ENCODE assay signal across 20 mouse cellular contexts in the genomic region with DNA sequence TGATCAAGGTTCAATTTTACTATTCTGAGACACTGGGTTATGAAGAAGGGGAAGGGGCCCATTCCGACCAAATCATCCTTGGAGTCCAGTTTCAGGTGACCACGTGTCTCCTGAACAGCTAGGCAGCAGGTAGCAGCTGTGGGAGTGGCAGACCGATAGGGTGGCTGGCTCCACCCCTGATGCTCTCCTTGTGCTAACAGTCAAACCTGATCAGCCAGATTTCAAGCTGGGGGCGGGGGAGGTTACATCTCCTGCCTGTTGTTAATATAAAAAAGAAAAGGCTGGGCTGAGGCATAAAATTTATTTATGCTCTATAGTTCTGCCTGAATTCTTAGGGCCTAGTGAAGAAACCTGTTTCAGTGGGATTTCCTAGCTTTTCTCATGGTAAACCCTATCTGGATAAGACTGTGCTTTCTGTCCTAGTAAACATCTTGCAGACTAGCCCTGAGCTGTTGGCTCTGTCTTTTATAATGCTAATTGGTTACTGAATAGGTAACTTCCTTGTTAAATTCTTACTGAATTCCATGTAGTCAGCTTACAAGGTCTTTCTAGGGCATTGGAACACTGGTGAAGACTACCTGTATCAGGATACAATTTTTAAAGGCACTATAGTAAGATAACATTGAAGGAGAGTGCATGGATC. TPM values are rescaled to one million over a fixed set of nuclear protein-coding genes. Genes with fewer than 3 reads are reported as not detected.
DNase-seq lines count a peak whose midpoint lies in the region; ATAC-seq and TF ChIP-seq lines count a peak whose summit lies in the region.
"Not testable (repeated sequence)": the region's sequence is repeated elsewhere in the genome, so short reads cannot be mapped to it uniquely, and the experiment has no call there.
"Had no signal": no experiment of that assay in that cellular context is flagged by ENCODE, and none has a peak within 500 bp of the region (broad histone marks: within the 10 kb centered on the region; RNA-seq: fewer than 3 reads in every experiment).

No protein-coding gene starts in this region.

- not testable (repeated sequence) for H3K4me2 ChIP-seq in embryonic facial prominence, embryonic 14.5 days (ENCODE audit: low read depth, low read length)

- not testable (repeated sequence) for H3K9ac ChIP-seq in embryonic facial prominence, embryonic 14.5 days (ENCODE audit: low read depth, low read length)

- H3K27me3 ChIP-seq in embryonic facial prominence, embryonic 14.5 days (replicated peaks; ENCODE audit: control insufficient read depth, insufficient read depth, low read length); kidney, adult 2 months (replicated peaks; ENCODE audit: control insufficient read depth, insufficient read depth, low read length): not testable (repeated sequence)

- 74% methylated on average over 4 of the region's 4 CpGs for WGBS in embryonic facial prominence, embryonic 14.5 days
- 43% methylated on average over 4 of the region's 4 CpGs for WGBS in kidney, adult 2 months

- H3K4me3 ChIP-seq in embryonic facial prominence, embryonic 14.5 days (ENCODE audit: low read depth, low read length); kidney, adult 2 months (ENCODE audit: insufficient read depth, low read depth, low read length): not testable (repeated sequence)

- H3K9me3 ChIP-seq in embryonic facial prominence, embryonic 14.5 days (ENCODE audit: control insufficient read depth, low read length): not testable (repeated sequence)

- H3K36me3 ChIP-seq in embryonic facial prominence, embryonic 14.5 days (ENCODE audit: control insufficient read depth, insufficient read depth, low read length); kidney, adult 2 months (ENCODE audit: control insufficient read depth, insufficient read depth, low read length): not testable (repeated sequence)

- DNase-seq in R1 (ENCODE audit: low read depth, low spot score): peak; percentile 39
- peak; percentile 31 for DNase-seq in embryonic facial prominence, embryonic 14.5 days (ENCODE audit: low spot score)
- DNase-seq in kidney, adult 2 months: peak; percentile 62
- DNase-seq in kidney, adult 9 months: peak; percentile 68
- DNase-seq in kidney, postnatal 25 days: peak; percentile 33 to 62
- peak; percentile 5 to 6 for DNase-seq in urinary bladder, adult 18-20 months (ENCODE audit: low spot score in 2 of 2)

- ATAC-seq in embryonic facial prominence, embryonic 14.5 days (ENCODE audit: low read depth): not testable (repeated sequence)

- TF ChIP-seq CTCF in kidney, adult 2 months (conservative IDR thresholded peaks at IDR 0.05; ENCODE audit: insufficient read depth, insufficient read length, low read depth, low read length): not testable (repeated sequence)

- H3K4me1 ChIP-seq in embryonic facial prominence, embryonic 14.5 days (ENCODE audit: control insufficient read depth, insufficient read depth, low read length): not testable (repeated sequence)
- H3K4me1 ChIP-seq in kidney, adult 2 months (ENCODE audit: control insufficient read depth, insufficient read depth, low read length): peaks cover 20% of the 10 kb centered on the region

- not testable (repeated sequence) for H3K27ac ChIP-seq in embryonic facial prominence, embryonic 14.5 days (replicated peaks; ENCODE audit: low read depth, low read length)
- peak overlapping the region; percentile 71 for H3K27ac ChIP-seq in kidney, adult 2 months (ENCODE audit: insufficient read depth, low read depth, low read length)

- TF ChIP-seq POLR2A in kidney, adult 2 months (IDR thresholded peaks at IDR 0.05; ENCODE audit: low read depth, low read length): not testable (repeated sequence)

RNA-seq across cellular contexts. Expression of a gene that starts 16.4 kb away (rescaled TPM):
- not detected in 2 replicates for polyA plus RNA-seq in embryonic facial prominence, embryonic 14.5 days (2014; fragmentation: Nextera tagmentation; extraction: Ambion mirVana)
- 61.2 and 67.5 TPM in 2 replicates for polyA plus RNA-seq in kidney, adult 2 months (2012; rRNA removed)
- polyA plus RNA-seq: activated CD4-positive, CD25-positive, alpha-beta regulatory T cell, adult 4 months; C2C12; embryonic facial prominence, embryonic 10.5 days; embryonic facial prominence, embryonic 12.5 days; embryonic facial prominence, embryonic 15.5 days; erythroblast, embryonic 14.5 days; forebrain, embryonic 10.5 days; forebrain, embryonic 12.5 days; forebrain, embryonic 16.5 days; G1E had no signal

RNA-seq across cellular contexts. Expression of a gene that starts 32.3 kb away (rescaled TPM):
- polyA plus RNA-seq in embryonic facial prominence, embryonic 14.5 days (2014; fragmentation: Nextera tagmentation; extraction: Ambion mirVana): not detected in 2 replicates
- 1.6 and 2.0 TPM in 2 replicates for polyA plus RNA-seq in kidney, adult 2 months (2012; rRNA removed)
- polyA plus RNA-seq: activated CD4-positive, CD25-positive, alpha-beta regulatory T cell, adult 4 months; C2C12; cerebellum, adult 2 months; cortical plate, adult 2 months; embryonic facial prominence, embryonic 10.5 days; embryonic facial prominence, embryonic 12.5 days; embryonic facial prominence, embryonic 15.5 days; erythroblast, embryonic 14.5 days; forebrain, embryonic 10.5 days; forebrain, embryonic 12.5 days; forebrain, embryonic 14.5 days; forebrain, embryonic 16.5 days; G1E; Patski had no signal

RNA-seq across cellular contexts. Expression of a gene that starts 41.2 kb away (rescaled TPM):
- polyA plus RNA-seq in embryonic facial prominence, embryonic 14.5 days (2014; fragmentation: Nextera tagmentation; extraction: Ambion mirVana): 0.38 TPM in 1 of 2 replicates, not detected in the other
- 0.10 and 0.13 TPM in 2 replicates for polyA plus RNA-seq in kidney, adult 2 months (2012; rRNA removed)
- polyA plus RNA-seq: embryonic facial prominence, embryonic 10.5 days; embryonic facial prominence, embryonic 15.5 days; erythroblast, embryonic 14.5 days; G1E; Patski had no signal

RNA-seq across cellular contexts. Expression of a gene that starts 48.9 kb away (rescaled TPM):
- not detected in 2 replicates for polyA plus RNA-seq in embryonic facial prominence, embryonic 14.5 days (2014; fragmentation: Nextera tagmentation; extraction: Ambion mirVana)
- polyA plus RNA-seq in kidney, adult 2 months (2012; rRNA removed): 391 and 483 TPM in 2 replicates
- polyA plus RNA-seq: activated CD4-positive, CD25-positive, alpha-beta regulatory T cell, adult 4 months; C2C12; cerebellum, adult 2 months; cortical plate, adult 2 months; embryonic facial prominence, embryonic 10.5 days; embryonic facial prominence, embryonic 12.5 days; embryonic facial prominence, embryonic 15.5 days; erythroblast, embryonic 14.5 days; forebrain, embryonic 10.5 days; forebrain, embryonic 12.5 days; forebrain, embryonic 14.5 days; forebrain, embryonic 16.5 days; Patski had no signal

RNA-seq across cellular contexts. Expression of a gene that starts 57.8 kb away (rescaled TPM):
- 0.29 TPM in 1 of 2 replicates, not detected in the other for polyA plus RNA-seq in embryonic facial prominence, embryonic 14.5 days (2014; fragmentation: Nextera tagmentation; extraction: Ambion mirVana)
- polyA plus RNA-seq in kidney, adult 2 months (2012; rRNA removed): 2.1 and 2.3 TPM in 2 replicates
- polyA plus RNA-seq: C2C12; cortical plate, adult 2 months; embryonic facial prominence, embryonic 12.5 days; erythroblast, embryonic 14.5 days; forebrain, embryonic 10.5 days; forebrain, embryonic 12.5 days; forebrain, embryonic 14.5 days; forebrain, embryonic 16.5 days; G1E had no signal

Comparison
In these comparisons a context has a peak if more than half of its experiments do, and no peak if none do; other contexts are left out.
1. DNase-seq: peak in every context shown above with its lines; median percentile 68 in kidney, adult 9 months; 62 in kidney, adult 2 months; 48 in kidney, postnatal 25 days; 39 in R1; 31 in embryonic facial prominence, embryonic 14.5 days; 6 in urinary bladder, adult 18-20 months.
2. RNA of a gene that starts 16.4 kb away (polyA plus RNA-seq): 61.2 to 67.5 TPM in kidney, adult 2 months; not detected in embryonic facial prominence, embryonic 14.5 days; every median in the first group is over 10 times any median in the second.